Mouse (Mus musculus) midbrain, embryonic 11.5 days (tissue): ENCODE data around the gene Slc30a1. TPM values are rescaled to one million over a fixed set of nuclear protein-coding genes. Genes with fewer than 3 reads are reported as not detected.
A peak's percentile ranks its signal among the peaks of the same experiment; 100 is the strongest.

Experiments used
- ATAC-seq: fragments of 200-750 bp; cut with Nextera tagmentation; 2 replicates; pipeline ENCODE4 v1.8.0; 2017; ENCODE audit warnings: moderate TSS enrichment, moderate library complexity; ENCODE audit not compliant: low FRiP score
- DNase-seq: peaks from one replicate; pipeline ENCODE4 v3.0.0; 2015; ENCODE audit warnings: low spot score; ENCODE audit errors: missing footprints
- H3K27ac ChIP-seq: fragments of 300-500 bp; sonication (generic); 2 replicates; pipeline ENCODE4 v1.5.1; 2014; ENCODE audit warnings: low read depth, low read length
- H3K27me3 ChIP-seq: fragments of 300-500 bp; sonication (generic); 2 replicates; pipeline ENCODE4 v1.6.1; 2014; ENCODE audit warnings: mild to moderate bottlenecking, low read length, moderate library complexity, mixed read lengths; ENCODE audit not compliant: control insufficient read depth, insufficient read depth
- H3K36me3 ChIP-seq: fragments of 300-500 bp; sonication (generic); 2 replicates; pipeline ENCODE4 v1.6.1; 2014; ENCODE audit warnings: mild to moderate bottlenecking, low read length, moderate library complexity, mixed read lengths; ENCODE audit not compliant: control insufficient read depth, insufficient read depth
- H3K4me1 ChIP-seq: fragments of 300-500 bp; sonication (generic); 2 replicates; pipeline ENCODE4 v1.6.1; 2014; ENCODE audit warnings: low read length; ENCODE audit not compliant: control insufficient read depth, insufficient read depth
- H3K4me2 ChIP-seq: fragments of 300-500 bp; sonication (generic); 2 replicates; pipeline ENCODE4 v1.6.1; 2014; ENCODE audit warnings: mild to moderate bottlenecking, moderate library complexity
- H3K4me3 ChIP-seq: fragments of 300-500 bp; sonication (generic); 2 replicates; pipeline ENCODE4 v1.5.1; 2014; ENCODE audit warnings: low read depth, low read length
- H3K9ac ChIP-seq: fragments of 300-500 bp; sonication (generic); 2 replicates; pipeline ENCODE4 v1.6.1; 2014; ENCODE audit warnings: low read length
- H3K9me3 ChIP-seq: fragments of 300-500 bp; sonication (generic); 2 replicates; pipeline ENCODE4 v1.6.1; 2016; ENCODE audit warnings: low read length; ENCODE audit not compliant: control insufficient read depth
- WGBS: fragments of 180-500 bp; shearing (Covaris S2); extraction: QIAGEN DNeasy Blood & Tissue Kit; methylation state at CpG from one replicate; pipeline ENCODE4 v1.1.7; 2014; 5-methylcytosine and 5-hydroxymethylcytosine counted together
- polyA plus RNA-seq: library from polyadenylated mRNA; unstranded; fragments of >200 nt; fragmentation: Nextera tagmentation; extraction: Ambion mirVana; gene quantifications from 2 replicates; pipeline ENCODE4 v1.2.1, GENCODE M21; 2014

Gene Slc30a1
- polyA plus RNA-seq, 1 experiment from 2014 or later, result 2.4 TPM

DNA sequence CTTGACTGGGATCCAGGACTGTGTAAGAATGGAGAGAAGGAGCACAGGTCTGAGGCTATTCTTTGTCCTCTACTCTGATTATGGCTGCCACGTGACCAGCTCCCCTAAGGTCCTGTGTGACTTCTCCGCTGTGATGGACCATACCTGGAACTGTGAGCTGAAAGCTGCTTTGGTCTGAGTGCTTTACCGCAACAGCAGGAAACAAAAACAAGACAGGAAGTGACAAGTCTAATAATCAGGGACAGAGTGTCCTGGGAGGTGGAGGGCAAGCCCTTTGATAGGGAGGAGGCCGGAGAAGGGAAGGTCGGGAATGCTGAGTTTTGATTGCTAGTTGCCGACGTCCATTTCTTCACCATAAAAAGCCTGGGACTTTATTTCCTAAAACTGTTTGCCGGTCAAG lies 22.5 kb downstream of the Slc30a1 start:
- no peak overlapping the region for H3K27ac ChIP-seq
- no peak overlapping the region for H3K4me3 ChIP-seq
- H3K4me1 ChIP-seq, result no peaks in the 10 kb centered on the region
- no peak overlapping the region for H3K9ac ChIP-seq
- 81% methylated on average over 8 of the region's 8 CpGs for WGBS
- no peaks in the 10 kb centered on the region for H3K9me3 ChIP-seq
- no peaks in the 10 kb centered on the region for H3K36me3 ChIP-seq
- H3K27me3 ChIP-seq, result peaks cover 3% of the 10 kb centered on the region; the same call in 1 of the 2 replicates
- DNase-seq, result peak; percentile 51
- no peak overlapping the region for H3K4me2 ChIP-seq
- ATAC-seq, result no peak

DNA sequence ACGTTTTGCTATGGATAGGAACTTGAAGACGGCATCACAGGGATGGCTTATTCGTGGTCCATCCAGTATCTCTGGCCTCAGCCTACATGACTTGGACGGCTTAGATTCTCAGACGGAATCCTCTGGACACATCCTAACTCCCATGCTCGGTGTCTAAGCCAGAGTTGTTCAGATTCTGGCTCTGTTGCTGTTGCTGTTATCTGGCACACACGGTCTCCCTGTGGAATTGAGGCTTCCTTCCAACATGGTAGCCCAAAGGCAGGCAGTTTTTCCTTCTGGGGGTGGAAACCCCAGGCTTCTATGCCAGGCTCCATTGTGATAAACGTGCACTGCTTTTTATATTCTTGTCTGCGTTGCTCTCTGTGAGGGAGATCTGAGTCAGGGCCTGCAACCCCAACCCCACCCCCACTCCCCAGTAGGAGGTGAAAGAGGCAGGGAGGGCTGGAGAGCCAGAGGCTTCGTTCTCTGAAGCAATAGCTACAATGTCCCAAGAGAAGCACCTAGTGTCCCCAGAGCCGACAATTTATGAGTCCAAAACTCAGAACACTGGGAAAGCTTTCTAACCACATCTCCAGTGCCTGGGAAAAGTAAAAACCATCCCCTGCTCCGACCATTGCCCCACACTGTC lies 23.4 kb downstream of the Slc30a1 start:
- Histone ChIP-seq H3K27me3 (peaks cover 3% of the 10 kb centered on the region; the same call in 1 of the 2 replicates), H3K9me3 (no peaks in the 10 kb centered on the region), H3K36me3 (no peaks in the 10 kb centered on the region), H3K4me3 (no peak overlapping the region), H3K9ac (no peak overlapping the region), H3K4me2 (no peak overlapping the region), H3K27ac (no peak overlapping the region), H3K4me1 (no peaks in the 10 kb centered on the region)
- WGBS, result 71% methylated on average over 12 of the region's 12 CpGs
- DNase-seq (no peak), ATAC-seq (no peak)

DNA sequence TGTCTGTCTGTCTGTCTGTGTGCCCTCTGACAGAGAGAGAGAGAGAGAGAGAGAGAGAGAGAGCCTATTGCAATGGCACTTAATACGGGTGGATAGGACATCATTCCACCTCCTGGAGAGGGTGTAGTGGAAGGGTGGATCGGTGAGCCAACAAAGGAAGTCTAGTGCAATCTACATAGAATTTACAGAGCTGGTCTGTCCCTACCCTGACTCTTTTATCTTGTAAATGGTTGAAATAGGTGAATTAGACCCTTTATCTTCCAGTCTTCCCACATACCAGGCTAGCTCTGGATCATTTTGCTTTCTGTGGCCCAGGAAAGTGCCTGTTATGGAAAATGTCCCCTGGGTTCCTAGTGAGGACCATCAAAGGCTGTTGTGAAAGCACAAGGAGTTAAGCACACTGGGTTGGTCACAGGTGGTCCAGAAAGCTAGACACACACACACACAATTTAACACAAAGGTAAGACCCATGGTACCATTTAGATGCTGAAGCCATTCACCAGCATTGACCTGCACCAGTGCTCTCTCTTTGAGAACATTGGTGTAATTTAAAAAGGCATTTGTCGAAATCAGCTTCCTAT lies 24.0 kb downstream of the Slc30a1 start:
- H3K36me3 ChIP-seq, result no peaks in the 10 kb centered on the region
- no peak overlapping the region for H3K4me2 ChIP-seq
- H3K27me3 ChIP-seq, result peaks cover 3% of the 10 kb centered on the region; the same call in 1 of the 2 replicates
- 81% methylated on average over 3 of the region's 3 CpGs for WGBS
- no peak overlapping the region for H3K27ac ChIP-seq
- no peak overlapping the region for H3K4me3 ChIP-seq
- no peaks in the 10 kb centered on the region for H3K9me3 ChIP-seq
- ATAC-seq (no peak), DNase-seq (peak; percentile 65)
- no peak overlapping the region for H3K9ac ChIP-seq
- no peaks in the 10 kb centered on the region for H3K4me1 ChIP-seq

DNA sequence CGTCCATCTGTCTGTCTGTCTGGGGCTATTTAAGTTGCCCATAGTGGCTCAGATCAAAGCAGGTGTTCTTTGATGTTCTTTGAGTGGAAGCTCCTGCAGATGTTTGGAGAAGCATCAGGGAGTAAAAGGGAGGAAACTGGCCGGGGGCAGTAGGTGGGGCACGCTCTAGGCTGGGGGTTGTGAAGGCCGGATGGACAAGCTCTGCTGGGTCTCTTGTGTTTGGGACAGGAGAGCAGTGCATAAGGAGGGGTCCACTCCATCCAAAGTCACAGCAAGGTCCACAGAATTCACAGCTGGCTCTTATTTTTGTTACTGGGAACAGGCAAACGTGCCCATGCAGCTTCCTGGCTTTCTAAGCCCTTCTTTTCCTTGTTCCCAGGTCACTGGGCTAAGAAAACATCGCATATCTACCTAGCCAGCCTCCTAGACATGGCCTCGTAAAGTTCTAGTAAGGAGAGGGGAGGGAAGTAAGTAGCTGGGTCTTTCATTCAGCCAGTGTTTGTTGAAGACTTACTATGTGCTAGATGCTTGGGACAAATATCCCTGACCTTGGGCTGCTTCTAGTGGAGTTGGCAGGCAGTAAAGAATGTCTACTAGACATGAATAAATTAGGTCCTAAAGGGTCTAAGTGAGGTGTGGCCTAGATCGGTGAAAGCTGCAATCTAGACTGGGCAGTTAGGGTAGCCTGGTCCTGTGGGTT lies 25.9 kb downstream of the Slc30a1 start:
- no peak overlapping the region for H3K9ac ChIP-seq
- H3K36me3 ChIP-seq, result no peaks in the 10 kb centered on the region
- H3K4me2 ChIP-seq, result no peak overlapping the region
- no peaks in the 10 kb centered on the region for H3K4me1 ChIP-seq
- H3K9me3 ChIP-seq, result no peaks in the 10 kb centered on the region
- no peak overlapping the region for H3K4me3 ChIP-seq
- DNase-seq (peak; percentile 81), ATAC-seq (no peak)
- WGBS, result 56% methylated on average over 8 of the region's 8 CpGs
- peaks cover 3% of the 10 kb centered on the region; the same call in 1 of the 2 replicates for H3K27me3 ChIP-seq
- no peak overlapping the region for H3K27ac ChIP-seq

DNA sequence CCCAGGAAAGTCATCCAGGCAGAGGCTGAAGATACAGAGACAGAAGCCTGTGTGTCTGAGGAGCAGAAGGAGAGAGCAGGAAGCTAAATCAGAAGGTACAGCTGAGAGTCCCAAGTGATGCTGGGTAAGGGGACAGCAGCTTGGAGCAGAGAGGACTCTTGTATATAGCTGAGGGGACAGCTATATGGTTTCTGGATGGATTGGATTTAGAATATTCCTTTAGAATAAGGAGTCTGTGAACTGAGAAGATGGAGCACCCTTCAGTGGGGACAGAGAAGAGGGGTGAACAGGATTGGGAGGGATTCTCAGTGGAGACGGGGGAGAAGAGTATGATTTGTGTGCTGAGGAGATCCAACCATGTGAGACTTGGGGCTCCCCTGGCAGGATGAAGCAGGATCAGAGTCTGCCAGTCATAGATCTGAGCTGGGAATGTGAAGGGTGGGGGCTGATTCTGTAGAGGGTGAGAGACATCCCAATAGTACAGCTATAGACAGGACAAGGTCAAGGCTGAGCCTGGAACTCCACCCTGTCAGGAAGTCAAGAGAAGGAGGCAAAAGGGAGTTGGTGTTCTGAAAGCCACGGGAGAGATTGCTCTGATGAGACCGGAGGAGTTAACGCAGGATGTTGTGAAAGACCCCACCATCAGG lies 26.5 kb downstream of the Slc30a1 start:
- peaks cover 3% of the 10 kb centered on the region; the same call in 1 of the 2 replicates for H3K27me3 ChIP-seq
- H3K4me1 ChIP-seq, result no peaks in the 10 kb centered on the region
- no peak overlapping the region for H3K4me3 ChIP-seq
- ATAC-seq (no peak), DNase-seq (peak; percentile 77)
- no peaks in the 10 kb centered on the region for H3K9me3 ChIP-seq
- no peak overlapping the region for H3K9ac ChIP-seq
- H3K27ac ChIP-seq, result no peak overlapping the region
- no peak overlapping the region for H3K4me2 ChIP-seq
- 79% methylated on average over 4 of the region's 4 CpGs for WGBS
- H3K36me3 ChIP-seq, result no peaks in the 10 kb centered on the region

DNA sequence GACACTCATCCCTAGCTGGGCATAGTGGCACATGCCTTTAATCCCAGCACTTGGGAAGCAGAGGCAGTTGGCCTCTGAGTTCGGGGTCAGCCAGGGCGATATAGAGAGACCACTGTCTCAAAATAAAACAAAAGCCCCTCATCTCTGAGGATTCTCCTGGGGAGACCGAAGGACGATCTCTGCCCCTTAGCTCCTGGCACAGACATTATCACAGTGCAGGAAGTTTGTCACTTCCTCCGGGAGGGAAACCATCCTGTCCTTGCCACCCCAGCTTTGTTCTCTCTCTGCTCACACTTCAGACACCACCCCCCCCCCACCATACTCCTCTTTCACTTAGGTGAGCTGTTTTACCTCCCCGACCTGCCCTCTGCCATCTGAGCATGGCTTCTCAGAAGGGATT lies 37.1 kb downstream of the Slc30a1 start:
- 88% methylated on average over 6 of the region's 6 CpGs for WGBS

DNA sequence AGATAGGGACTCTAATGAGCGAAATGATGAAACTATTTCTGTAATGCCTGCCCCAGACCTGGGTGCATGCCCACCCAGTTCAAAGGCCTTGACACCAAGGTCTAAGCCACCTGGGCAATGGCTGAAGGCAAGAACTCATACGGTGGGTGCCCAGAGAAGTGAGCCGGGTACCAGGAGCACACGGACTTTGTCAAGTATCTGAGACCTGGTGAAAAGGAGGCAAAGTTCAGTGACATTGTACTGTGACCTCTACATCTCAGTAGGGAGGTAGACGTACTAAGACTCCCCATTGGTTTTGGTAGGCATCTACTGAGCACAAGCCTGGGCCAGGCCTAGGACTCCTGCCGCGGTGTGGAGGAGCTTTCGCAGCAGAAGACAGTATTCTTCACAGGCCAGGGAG lies 38.8 kb downstream of the Slc30a1 start:
- no peak for DNase-seq
- Histone ChIP-seq H3K9ac (no peak overlapping the region), H3K27me3 (no peaks in the 10 kb centered on the region), H3K4me2 (no peak overlapping the region), H3K27ac (no peak overlapping the region), H3K4me3 (no peak overlapping the region), H3K9me3 (no peaks in the 10 kb centered on the region), H3K4me1 (no peaks in the 10 kb centered on the region), H3K36me3 (no peaks in the 10 kb centered on the region)
- 86% methylated on average over 8 of the region's 8 CpGs for WGBS
- ATAC-seq, result no peak

More for the DNA sequence above, 37.1 kb downstream of the Slc30a1 start:
- H3K27ac ChIP-seq, result no peak overlapping the region
- no peaks in the 10 kb centered on the region for H3K9me3 ChIP-seq
- H3K4me2 ChIP-seq, result no peak overlapping the region
- ATAC-seq (no peak), DNase-seq (peak; percentile 44)
- no peaks in the 10 kb centered on the region for H3K36me3 ChIP-seq
- no peaks in the 10 kb centered on the region for H3K4me1 ChIP-seq
- H3K27me3 ChIP-seq, result no peaks in the 10 kb centered on the region
- H3K4me3 ChIP-seq, result no peak overlapping the region
- H3K9ac ChIP-seq, result no peak overlapping the region

DNA sequence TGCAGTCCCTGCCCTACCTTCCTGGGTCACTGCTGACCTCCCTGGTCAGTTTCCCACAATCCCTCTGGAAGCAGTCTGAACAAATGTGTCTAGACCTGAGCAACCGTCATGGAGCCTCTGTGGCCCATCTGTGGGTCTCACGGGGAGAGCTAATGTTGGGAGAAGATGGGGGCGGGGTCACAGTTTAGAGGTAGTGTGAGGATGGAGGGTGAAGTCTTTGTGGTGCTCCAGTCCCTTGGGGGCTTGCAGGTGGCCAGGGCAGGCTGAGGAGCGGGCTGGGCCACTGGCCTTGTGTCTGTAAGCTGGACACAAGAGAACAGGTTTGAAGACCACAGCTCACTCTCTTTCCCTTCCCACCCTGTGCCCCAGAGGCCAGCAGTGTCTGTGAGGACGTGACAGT lies 39.2 kb downstream of the Slc30a1 start:
- Histone ChIP-seq H3K4me1 (no peaks in the 10 kb centered on the region), H3K36me3 (no peaks in the 10 kb centered on the region), H3K4me2 (no peak overlapping the region), H3K9ac (no peak overlapping the region), H3K9me3 (no peaks in the 10 kb centered on the region), H3K27ac (no peak overlapping the region), H3K4me3 (no peak overlapping the region), H3K27me3 (no peaks in the 10 kb centered on the region)
- DNase-seq (no peak), ATAC-seq (no peak)
- WGBS, result 85% methylated on average over 5 of the region's 5 CpGs

DNA sequence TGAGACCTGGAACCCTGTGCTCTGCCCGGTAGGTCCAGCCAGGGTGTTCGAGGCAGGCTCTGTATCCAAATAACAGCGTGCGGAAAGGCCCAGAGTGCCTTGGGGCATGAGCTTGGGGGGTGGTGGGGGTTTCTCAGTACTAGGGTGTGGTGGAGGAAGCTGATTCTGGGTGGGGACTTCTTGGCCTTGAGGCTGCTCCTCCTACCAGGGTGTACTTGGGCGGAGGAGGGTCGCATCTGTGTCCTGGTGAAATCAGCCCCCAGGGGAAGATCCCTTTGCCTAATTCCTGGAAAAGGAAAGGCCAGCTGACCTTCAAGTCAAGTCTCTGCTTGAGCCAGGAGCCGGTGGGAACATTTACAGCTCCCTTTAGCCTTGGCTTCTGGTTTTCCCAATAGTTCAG lies 39.7 kb downstream of the Slc30a1 start:
- 85% methylated on average over 7 of the region's 7 CpGs for WGBS
- no peak for ATAC-seq

More for the DNA sequence above, 39.7 kb downstream of the Slc30a1 start:
- Histone ChIP-seq H3K9ac (no peak overlapping the region), H3K27ac (no peak overlapping the region), H3K4me3 (no peak overlapping the region), H3K36me3 (no peaks in the 10 kb centered on the region), H3K9me3 (no peaks in the 10 kb centered on the region), H3K4me2 (no peak overlapping the region), H3K27me3 (no peaks in the 10 kb centered on the region), H3K4me1 (no peaks in the 10 kb centered on the region)
- DNase-seq, result peak; percentile 67
